Mouse (Mus musculus) cerebellum, adult 11 months (tissue): Measurements from ENCODE around the gene Glt28d2.
"Not testable (repeated sequence)": the region's sequence is repeated elsewhere in the genome, so short reads cannot be mapped to it uniquely, and the experiment has no call there.

Experiments
- DNase-seq: peaks from one replicate; pipeline ENCODE4 v3.0.0; 2022

The Glt28d2 gene

DNA sequence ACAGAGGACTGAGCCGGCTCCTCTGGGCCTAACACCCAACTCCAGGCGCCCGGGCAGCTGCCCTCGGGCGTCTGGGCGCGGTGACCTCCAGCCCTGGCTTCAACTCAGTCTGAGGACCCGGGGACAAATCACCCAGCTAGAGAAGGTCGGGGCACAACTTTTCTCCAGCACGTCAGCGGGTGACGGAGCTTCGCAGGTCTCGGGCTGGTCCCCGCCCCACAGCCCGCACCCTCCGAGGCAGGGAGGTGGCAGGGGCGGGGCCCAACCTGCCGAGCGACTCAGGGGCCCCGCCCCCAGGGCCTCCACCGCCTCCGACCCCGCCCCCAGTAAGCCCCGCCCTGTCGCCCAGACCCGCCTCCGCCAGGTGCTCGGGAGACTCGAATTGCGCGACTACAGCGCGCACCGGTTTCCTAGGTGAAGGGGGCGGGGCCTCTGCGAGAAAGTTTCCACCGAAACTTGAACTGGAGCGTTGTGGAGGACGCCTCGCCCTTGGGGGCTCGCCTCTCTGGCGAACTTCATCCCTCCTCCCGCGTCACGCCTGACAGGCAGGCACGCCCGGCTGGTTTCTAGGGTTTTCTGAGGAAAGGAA is at the start of gene Glt28d2, which contains the start of gene Gm37240:
Gene Glt28d2, minus strand, starts transcription at position 278 of the 589 bp plus-strand sequence.
Gene Gm37240, minus strand, starts transcription at position 280 of the 589 bp plus-strand sequence.
- peak; percentile 10 for DNase-seq

DNA sequence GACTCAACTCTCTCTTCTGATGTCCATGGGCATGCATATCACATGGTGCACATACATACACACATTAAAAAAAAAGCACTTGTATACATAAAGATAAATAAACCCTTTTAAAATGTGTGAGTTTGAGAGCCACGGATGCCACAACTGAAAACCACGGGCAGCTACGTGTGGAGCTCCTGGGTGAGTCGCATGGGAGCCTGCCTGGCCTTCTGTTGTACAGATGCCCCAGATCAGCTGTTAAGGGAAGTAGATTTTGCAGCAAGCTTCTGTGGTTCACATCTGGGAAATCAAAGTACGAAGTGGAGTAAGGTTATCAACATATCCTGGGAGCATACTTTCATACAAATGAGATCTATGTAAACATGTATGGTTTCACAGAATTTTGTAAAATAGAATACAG is 46.3 kb upstream of the Glt28d2 start:
- DNase-seq = no peak

DNA sequence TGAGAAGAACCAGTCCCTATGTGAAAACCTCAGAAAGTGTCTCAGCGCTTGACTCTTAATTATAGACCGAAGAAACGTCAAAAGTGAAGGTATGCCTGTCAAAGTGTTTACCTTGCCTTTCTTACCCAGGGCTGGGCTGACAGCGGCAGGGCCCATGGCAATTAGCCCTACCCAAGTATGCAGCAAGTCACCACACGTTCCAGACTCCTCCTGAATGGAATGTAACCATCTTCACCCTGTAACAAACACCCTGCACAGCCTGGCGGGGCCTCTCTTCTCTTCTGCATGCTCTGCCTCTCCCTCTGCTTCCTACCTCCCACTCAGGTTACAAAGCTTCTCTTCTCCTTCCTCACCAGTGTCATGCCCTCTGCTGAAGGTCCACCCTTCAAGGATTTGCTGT is 44.5 kb upstream of the Glt28d2 start:
- DNase-seq = no peak

DNA sequence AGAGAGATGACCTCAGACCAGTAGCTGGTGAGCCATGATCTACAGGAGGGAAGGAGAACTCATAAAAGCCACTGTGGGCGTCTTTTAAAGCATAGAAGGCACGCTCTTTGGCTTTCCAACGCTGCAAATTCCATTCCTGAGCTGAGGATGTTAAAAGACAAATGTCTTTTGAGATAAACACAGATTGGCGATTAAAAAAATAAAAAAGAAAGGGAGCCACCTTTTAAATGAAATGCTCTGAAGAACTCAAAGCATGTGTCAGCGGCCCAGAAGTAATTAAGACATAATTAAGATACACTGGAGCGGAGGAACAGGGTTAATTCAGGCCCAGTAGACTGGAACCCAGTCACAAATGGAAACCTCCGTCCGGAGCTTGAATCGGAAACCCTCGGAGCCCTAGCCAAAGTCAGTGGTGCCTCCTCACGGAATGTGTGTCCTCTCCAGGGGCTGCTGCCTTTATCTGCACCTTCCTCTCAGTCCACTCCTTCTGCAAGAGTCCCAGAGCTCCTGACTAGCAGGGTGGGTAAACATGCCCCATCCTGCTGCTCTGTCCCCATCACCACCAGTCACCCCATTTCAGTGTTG is 43.4 kb upstream of the Glt28d2 start:
- DNase-seq = no peak

DNA sequence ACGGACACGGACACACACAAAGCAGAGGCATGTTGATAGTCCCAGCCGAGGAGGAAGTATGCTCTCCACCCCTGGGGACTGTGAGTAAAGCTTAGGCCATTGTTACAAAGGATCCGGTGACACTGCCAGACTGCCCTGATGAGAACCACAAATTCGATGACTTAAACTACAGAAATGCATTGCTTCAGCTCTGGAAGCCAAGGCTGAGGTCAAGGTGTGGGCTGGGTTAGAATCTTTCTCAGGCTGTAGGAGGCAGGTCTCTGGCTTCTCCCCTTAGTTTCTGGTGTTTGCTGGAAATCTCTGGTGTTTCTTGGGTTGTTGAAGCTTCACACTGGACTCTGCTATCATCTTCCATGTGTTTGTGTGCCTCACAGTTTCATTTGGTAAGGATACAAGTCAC is 42.4 kb upstream of the Glt28d2 start:
- no peak for DNase-seq

DNA sequence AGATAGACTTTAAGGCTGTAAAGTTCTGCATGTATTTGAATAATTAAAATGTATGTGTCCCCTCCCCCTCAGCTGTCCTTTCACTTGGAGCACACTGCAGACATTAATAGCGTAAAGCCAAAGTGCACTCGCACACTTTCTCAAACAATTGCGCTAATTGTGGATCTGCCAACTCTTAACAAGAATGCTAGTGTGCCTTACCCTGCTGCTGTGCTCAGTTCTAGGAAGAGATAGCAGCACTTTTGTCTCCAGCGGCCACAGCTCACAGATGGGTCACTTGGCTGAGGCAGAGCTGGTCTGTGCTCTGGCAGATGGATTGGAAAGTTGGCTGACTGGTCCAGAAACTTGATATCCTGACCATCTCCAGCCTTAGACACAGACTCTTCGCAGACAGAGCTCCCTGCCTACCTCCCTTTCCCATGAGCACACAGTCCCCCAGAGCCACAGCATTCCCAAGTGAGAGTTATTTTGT is 40.9 kb upstream of the Glt28d2 start:
- no peak for DNase-seq

DNA sequence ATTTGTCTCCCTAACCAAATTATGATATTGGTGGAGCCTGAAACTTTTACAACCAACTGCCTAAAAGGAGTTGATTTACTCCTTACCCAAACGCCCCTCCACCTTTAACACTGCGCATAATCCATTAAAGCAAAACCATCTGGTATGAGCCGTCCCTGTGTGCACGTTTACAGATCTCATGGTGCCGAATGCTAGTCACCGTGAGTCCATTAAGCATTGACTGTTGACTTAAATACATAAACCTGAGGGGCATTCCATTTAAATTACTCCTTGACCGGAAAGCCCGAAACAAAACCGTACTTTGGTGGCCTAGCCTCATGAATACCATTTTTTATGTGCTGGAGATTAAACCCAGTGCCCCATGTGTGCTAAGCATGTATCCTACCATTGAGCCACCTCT is 40.0 kb upstream of the Glt28d2 start:
- no peak for DNase-seq

DNA sequence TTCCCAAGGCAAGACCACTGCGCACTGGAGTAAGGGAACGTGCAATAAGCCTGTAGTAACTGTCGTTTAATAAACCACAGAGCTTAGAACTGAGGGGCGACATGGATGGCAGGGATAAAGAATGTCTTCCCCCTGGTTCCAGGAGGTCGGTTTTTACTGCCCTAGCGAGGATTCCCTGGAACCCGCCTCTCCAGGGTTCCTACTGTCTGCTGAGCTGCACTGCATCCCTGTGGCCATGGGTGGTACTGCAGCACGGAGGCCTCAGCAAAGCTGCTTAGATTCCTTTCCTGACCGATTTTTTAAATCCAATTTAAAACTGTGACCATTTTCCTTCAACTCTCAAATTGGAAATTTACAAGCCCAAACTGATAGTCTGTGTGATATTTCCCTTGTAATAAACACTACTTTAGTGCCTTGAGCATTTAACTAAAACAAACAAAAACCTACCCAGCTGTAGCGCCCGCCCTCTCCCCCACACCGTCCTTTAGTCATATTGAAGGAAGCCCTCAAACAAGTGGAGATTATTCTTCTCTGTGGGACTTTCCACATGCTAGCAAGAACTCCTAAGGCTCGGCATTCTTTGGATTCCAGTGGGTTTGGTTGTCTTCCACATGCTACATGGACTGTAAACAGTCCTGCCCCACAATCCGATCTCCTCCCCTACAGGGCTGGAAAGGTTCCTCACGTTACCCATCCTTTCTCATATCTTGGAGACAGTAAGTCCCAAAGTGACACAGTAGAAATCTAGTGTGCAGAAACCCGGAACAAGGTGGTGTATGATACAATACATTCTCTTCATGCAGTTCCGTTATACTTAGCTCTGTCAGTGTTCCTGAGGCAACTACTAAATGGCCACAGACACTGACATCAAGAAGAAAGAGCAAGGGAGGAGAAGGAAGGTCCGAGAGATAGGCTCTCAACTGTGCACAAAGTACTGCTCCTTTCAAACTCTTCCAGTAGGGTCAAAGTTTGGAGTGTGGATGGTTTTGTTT is 36.9 kb upstream of the Glt28d2 start:
- DNase-seq = peak; percentile 69

DNA sequence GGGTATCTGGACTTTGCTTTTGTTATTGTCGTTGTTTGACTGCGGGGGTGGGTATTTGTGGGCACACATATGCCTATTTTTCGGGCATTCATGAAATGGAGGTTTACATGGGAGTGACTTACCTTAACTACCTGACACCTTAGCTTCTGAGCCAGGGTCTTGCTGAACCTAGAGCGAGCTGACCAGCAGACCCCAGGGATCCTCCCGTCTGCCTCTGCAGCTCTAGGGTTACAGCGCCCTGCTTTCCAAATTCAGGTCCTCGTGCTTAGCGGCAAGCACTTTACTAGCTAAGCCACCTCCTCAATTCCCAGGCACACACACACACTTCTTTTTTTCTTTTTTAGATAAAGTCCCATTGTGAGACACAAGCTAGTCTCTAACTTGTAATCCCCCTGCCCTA is 36.0 kb upstream of the Glt28d2 start:
- DNase-seq = no peak

DNA sequence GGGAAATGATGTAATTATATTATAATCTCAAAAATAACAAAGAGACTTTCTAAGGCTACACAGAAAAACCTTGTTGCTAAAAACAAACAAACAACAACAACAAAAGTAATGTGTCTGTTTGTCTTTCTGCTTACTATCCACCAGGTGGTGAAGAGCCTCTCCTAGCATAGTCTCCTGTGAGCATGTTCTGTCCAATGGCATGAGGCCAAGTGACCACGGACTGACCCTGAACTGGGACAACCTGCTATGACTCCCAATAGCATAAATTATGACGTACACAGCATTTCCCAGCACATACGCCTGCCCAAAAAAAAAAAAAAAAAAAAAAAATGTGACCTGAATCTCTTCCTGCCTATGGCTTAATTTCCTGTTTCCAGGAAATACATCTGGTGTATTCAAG is 35.0 kb upstream of the Glt28d2 start:
- DNase-seq = no peak

DNA sequence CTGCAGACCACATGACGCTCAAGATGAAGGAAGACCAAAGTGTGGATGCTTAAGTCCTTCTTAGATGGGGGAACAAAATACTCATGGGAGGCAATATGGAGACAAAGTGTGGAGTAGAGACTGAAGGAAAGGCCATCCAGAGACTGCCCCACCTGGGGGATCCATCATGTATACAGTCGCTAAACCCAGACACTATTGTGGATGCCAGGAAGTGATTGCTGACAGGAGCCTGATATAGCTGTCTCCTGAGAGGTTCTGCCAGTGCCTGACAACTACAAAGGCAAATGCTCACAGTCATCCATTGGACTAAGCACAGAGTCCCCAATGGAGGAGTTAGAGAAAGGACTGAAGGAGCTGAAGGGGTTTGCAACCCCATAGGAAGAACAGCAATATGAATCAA is 33.4 kb upstream of the Glt28d2 start:
- DNase-seq = not testable (repeated sequence)

DNA sequence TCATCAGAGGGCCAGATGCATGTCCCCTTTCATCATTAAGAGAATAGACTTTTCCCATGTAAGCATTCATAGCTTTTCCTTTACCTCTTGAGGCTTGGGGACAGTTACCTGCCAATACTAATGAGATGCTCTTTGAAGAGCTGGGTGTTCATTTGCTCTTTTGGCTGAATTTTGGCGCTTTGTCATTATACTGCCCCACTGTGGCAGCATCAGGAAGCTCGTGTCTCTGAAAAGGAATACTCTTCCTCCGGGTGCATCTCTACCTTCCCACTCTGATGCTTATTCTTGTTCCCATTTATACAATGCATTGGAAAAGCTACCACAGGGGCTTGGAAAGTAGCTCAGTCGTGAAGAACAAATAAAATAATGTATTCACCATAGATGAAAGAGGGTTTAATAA is 30.3 kb upstream of the Glt28d2 start:
- DNase-seq = peak; percentile 29

DNA sequence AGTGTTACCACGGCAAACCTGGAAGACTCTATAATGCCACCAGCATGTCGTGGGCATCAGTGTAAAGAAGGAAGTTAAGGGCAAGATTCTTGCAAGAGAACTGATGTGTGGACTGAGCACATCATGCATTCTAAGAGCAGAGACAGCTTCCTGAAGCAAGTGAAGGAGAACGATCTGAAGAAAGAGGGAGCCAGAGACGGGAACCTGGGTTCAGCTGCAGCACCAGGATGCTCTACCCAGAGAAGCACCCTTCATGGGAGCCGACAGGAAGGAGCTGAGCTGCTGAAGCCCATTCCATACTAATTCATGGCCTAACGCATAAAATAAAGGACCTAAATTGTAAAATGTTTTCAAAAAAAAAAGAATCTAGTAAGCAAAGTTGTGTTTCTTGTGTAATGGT is 27.5 kb upstream of the Glt28d2 start:
- DNase-seq = no peak

DNA sequence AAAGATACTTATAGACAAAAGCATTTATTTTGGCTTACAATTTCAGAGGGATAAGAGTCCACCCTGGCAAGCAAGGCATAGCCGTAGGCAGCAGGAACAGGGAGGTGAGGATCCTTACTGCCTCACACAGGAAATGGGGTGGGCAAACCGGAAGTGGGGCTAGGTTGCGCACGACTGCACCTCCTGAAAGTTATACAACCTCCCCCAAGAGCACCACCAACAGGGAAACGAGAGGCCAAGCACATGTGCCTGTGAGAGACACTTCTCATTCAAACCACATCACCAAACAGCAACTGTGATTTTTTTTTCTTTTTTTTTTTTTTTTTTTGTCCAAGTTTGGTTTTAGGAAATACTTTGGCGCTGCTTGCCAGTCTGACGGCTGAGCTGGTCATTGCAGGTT is 19.8 kb upstream of the Glt28d2 start:
- no peak for DNase-seq

DNA sequence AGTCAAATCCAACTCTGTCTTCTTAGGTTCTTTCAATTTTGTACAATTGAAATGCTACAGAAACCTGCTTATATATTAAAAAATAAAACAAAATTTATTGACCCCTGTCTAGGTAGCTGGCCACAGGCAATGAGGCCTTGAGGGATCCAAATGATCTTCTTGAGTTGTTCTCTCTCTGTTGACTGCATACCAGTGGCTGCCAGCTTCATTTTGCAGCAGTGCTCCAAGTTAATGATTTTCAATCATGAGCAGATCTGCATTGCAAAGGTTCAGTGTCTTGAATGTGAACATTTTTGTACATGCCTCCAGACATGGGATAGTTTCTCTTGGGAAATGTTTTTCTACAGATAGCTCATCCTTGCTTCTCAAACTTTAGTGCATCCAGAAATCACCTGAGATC is 17.1 kb upstream of the Glt28d2 start:
- no peak for DNase-seq

DNA sequence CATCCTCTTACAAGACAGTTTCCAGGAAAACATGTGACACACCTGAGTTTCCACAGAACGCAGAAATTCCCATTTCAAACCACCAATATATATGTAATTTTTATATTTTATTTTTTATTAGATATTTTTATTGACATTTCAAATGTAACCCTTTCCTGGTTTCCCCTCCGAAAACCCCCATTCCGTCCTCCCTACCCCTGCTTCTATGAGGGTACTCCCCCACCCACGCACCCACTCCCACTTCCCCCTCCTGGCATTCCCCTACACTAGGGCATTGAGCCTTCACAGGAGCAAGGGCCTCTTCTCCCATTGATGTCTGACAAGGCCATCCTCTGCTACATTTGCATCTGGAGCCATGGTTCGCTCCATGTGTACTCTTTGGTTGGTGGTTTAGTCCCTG is 7.7 kb upstream of the Glt28d2 start:
- DNase-seq = no peak

DNA sequence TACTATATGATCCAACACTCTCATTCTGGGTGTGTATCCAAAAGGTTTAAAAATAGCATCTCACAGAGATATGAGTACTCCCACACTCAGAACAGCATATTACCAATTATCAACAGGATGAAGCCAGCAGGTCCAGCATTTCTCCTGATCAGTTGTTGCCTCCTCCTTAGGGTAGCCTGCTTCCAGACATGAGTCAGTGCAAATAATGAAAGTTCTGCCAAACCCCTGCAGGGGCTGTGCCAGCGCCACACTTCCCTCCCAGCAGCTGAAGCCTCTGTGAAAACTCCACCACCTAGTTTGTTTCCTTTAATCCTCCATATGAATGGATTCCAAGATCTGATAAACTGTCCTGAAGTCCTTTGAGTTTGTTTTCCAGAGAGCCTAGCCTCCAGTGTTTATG is 4.3 kb upstream of the Glt28d2 start:
- DNase-seq = no peak

DNA sequence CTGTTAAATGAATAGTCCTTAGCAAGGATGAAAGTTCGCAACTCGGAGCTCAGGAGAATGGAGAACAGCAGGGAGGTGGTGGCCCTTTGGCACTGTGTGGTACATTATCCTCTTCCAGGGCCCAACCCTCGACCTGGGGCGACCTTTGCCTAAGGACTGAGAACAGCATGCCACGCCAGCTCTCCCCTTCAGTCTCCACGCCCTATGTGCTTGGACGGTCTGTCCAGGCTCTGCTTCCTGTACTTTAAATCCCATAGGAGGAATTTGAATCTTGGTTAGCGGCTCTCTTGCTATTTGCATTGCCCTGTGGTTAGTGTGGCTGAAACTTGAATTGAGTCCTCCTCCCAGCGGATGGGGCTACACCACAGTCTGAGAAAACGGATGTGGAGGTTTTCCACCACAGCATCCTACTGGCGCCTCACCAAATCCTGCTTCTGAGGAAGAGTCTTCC is 930 bp upstream of the Glt28d2 start:
- DNase-seq = no peak

DNA sequence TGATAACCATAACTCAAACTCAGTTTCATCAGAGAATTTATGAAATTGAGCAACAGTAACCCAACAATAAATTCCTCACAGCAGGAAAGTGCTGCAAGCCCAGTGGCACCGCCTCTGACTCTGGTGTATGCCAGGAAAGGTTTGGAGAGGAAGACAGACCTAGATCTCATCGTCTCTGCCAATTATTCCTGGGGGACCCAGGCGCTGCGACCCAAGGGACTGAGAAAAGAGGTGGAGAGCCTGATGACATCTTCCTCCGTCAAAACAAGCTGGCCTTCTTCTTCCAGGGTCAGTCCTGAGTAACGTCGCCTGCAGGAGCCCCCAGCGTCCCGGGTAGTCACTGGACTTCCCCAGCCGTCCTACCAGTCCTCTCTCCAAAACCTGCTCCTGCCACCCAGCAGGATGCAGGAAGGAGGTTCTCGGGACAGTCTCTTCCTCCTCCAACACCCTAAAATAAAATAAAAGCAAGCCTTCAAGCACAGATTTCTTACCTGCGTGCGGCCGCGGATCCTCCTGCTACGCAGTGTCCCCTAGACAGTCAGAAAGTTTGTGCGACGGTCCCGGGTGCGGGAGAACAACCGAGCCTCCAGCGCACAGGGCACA is 579 bp downstream of the Glt28d2 start:
- no peak for DNase-seq

DNA sequence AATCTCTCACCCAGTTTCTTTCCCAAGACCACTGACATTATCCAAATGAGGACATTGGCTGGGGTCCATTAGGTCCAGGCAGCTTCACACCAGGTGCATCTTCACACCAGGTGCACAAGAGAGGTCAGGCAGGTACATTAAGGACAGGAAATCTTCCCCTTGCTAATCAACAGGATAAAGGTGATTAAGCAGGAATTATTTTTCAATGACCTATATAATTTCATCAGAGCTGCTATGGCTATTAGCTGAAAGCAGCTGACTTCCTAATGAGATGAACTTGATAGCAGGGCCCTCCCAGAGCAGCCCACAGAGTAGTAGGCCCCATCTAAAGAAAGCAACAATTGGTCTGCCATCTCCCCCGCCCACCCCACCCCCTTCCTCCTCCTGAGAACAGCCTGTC is 1.4 kb downstream of the Glt28d2 start:
- DNase-seq = no peak

DNA sequence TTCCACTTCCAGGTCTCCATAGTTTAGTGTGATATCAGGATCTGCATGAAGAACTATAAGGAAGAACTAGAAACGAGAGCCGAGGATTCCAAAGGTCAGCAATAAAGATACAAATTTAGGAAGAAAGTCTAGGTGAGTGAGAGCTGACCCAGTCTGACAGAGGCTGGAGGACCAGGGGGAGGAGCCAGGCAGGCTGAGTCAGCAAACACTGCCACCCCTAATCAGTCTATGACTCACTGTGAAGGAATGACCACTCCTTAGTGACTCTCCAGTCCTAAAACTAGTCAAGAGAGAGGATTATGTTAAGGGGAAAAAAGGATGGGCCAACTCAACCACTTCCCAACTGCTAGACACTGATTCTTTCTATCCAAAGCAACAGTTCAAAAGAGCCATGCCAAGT is 6.6 kb downstream of the Glt28d2 start:
- no peak for DNase-seq

DNA sequence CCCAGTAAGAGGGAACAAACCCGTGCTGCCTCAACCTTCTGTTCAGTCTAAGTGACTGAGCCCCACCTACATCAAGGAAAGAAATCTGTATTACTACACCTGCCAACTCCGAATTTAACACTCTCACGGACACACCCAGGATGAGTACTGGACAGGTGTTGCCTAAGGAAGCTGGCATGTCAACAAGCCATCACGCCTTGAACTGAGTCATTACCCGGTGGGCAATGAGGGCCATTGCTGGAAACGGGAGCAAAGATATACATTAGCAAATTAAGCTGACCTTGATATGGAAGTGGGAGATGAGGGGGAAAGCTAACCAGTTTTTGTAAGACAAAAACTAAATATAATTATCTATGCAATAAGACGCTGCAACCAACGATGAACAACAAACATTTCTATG is 7.2 kb downstream of the Glt28d2 start:
- no peak for DNase-seq

DNA sequence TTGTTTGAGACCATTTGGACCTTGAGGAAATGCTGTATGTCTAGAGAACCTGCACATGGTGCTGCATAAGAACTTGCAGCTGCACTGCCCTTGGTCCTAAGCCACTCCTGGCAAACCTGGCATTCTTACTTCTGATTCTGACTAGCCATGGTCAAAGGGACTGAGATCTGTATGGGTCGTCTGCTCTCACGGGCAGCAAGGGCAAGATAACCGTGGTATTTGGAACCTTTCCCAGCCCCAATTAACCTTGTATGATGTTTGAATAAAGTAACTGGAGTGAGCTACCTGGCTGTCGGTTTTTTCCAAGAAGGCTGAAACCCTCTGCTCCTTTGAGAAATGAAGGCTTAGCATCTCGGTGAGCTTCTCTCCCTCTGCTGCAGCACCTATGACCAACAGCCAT is 8.4 kb downstream of the Glt28d2 start:
- DNase-seq = no peak
